Mouse (Mus musculus): ENCODE results near the gene Gmeb2. TPM values are rescaled to one million over a fixed set of nuclear protein-coding genes. Genes with fewer than 3 reads are reported as not detected.

Gene Gmeb2
- 10 to 100 TPM; 52.0 to 60.7 TPM for total RNA-seq (2023)

GRCm38 (mm10) chr2:181287958-181288350, at the start of gene Gmeb2:
Gmeb2 (minus strand) TSS chr2:181288035.

GRCm38 (mm10) chr2:181319248-181320102, 31.6 kb upstream of the Gmeb2 start, which contains the start of gene Rtel1:
Rtel1 (plus strand) TSS chr2:181319739.

GRCm38 (mm10) chr2:181314080-181314810, 26.4 kb upstream of the Gmeb2 start, which contains the start of gene Stmn3:
Stmn3 (minus strand) TSS chr2:181314500.

GRCm38 (mm10) chr2:181241602-181242313, 46.1 kb downstream of the Gmeb2 start, which contains the start of gene Helz2:
Helz2 (minus strand) TSS chr2:181242027.

GRCm38 (mm10) chr2:181219538-181220216, 68.2 kb downstream of the Gmeb2 start, which contains the start of gene Fndc11:
Fndc11 (plus strand) TSS chr2:181220013.

GRCm38 (mm10) chr2:181213021-181213445, 74.8 kb downstream of the Gmeb2 start, which contains the start of gene Srms:
Srms (minus strand) TSS chr2:181213185.

GRCm38 (mm10) chr2:181202422-181202821, 85.4 kb downstream of the Gmeb2 start, which contains the start of gene Ptk6:
Ptk6 (minus strand) TSS chr2:181202789.

Other genes with a start within 250 kb of the Gmeb2 start
- not detected for gene Chrna4, start 244.5 kb downstream of the Gmeb2 start, total RNA-seq (2023)
- not detected for gene Kcnq2, start 152.7 kb downstream of the Gmeb2 start, total RNA-seq (2023)
- not detected for gene Eef1a2, start 131.0 kb downstream of the Gmeb2 start, total RNA-seq (2023)
- gene Ppdpf, start 100.8 kb downstream of the Gmeb2 start, total RNA-seq (2023): 100 to 1,000 TPM; 177 to 221 TPM
- under 1 TPM; 0.44 to 0.52 TPM for gene Ptk6, start 85.2 kb downstream of the Gmeb2 start, total RNA-seq (2023)
- 1 to 10 TPM; 3.5 to 5.3 TPM for gene Srms, start 74.8 kb downstream of the Gmeb2 start, total RNA-seq (2023)
- gene Fndc11, start 68.0 kb downstream of the Gmeb2 start, total RNA-seq (2023): under 1 TPM; 0.65 to 0.78 TPM
- 100 to 1,000 TPM; 341 to 430 TPM for gene Helz2, start 46.0 kb downstream of the Gmeb2 start, total RNA-seq (2023)
- not detected for gene Stmn3, start 26.5 kb upstream of the Gmeb2 start, total RNA-seq (2023)
- 100 to 1,000 TPM; 109 to 136 TPM for gene Rtel1, start 31.7 kb upstream of the Gmeb2 start, total RNA-seq (2023)
- 10 to 100 TPM; 83.0 to 85.7 TPM for gene Zgpat, start 76.9 kb upstream of the Gmeb2 start, total RNA-seq (2023)
- 100 to 1,000 TPM in 1 of 2 experiments, 10 to 100 TPM in 1; 92.9 to 100 TPM for gene Arfrp1, start 77.4 kb upstream of the Gmeb2 start, total RNA-seq (2023)
- 10 to 100 TPM; 62.3 to 74.9 TPM for gene Lime1, start 92.0 kb upstream of the Gmeb2 start, total RNA-seq (2023)
- gene Zbtb46, start 171.4 kb upstream of the Gmeb2 start, total RNA-seq (2023): 1 to 10 TPM in 1 of 2 experiments, under 1 TPM in 1; 0.83 to 2.2 TPM
- not detected for gene Abhd16b, start 205.2 kb upstream of the Gmeb2 start, total RNA-seq (2023)
- gene Tpd52l2, start 209.1 kb upstream of the Gmeb2 start, total RNA-seq (2023): 10 to 100 TPM; 83.2 to 83.7 TPM
- gene Dnajc5, start 232.4 kb upstream of the Gmeb2 start, total RNA-seq (2023): 100 to 1,000 TPM; 134 to 138 TPM

Measured in B cell, adult 67 days (primary cell).